Mouse (Mus musculus): Measurements from ENCODE around the gene Trim2. TPM values are rescaled to one million over a fixed set of nuclear protein-coding genes. Genes with fewer than 3 reads are reported as not detected.

The Trim2 gene
- polyA plus RNA-seq, 1 experiment from 2014 or later = 136 TPM

DNA sequence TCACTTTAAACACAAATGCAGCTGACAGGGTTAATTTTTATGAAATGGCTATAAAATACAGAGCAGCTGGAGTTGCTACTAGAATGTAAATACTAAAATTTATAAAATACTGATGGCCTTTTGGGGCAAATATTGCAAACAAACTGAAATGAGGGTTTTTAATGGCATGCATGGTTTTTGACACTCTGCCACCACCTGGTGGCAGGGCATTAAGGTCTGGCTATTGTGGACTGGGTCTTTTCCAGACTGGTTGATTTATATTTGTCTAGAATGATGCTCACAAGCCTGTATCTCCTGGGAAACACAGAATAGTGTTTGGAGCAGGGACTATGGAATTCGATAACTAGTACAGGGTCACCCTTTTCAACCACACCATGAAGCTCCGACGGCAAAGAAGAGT, 183.2 kb downstream of the Trim2 start:
- Histone ChIP-seq H3K4me3 (replicated peaks; ENCODE audit: low read length) (no peak overlapping the region), H3K9ac (no peak overlapping the region), H3K36me3 (replicated peaks; ENCODE audit: control insufficient read depth, insufficient read depth) (no peaks in the 10 kb centered on the region), H3K4me2 (replicated peaks) (no peak overlapping the region), H3K9me3 (ENCODE audit: control insufficient read depth, low read length) (no peaks in the 10 kb centered on the region), H3K27me3 (ENCODE audit: control insufficient read depth, insufficient read depth, low read length) (no peaks in the 10 kb centered on the region), H3K27ac (no peak overlapping the region), H3K4me1 (replicated peaks; ENCODE audit: control insufficient read depth, insufficient read depth, low read length) (no peaks in the 10 kb centered on the region)
- no peak for DNase-seq (ENCODE audit: low spot score)
- 77% methylated on average over 3 of the region's 3 CpGs for WGBS
- ATAC-seq (ENCODE audit: low FRiP score) = no peak

DNA sequence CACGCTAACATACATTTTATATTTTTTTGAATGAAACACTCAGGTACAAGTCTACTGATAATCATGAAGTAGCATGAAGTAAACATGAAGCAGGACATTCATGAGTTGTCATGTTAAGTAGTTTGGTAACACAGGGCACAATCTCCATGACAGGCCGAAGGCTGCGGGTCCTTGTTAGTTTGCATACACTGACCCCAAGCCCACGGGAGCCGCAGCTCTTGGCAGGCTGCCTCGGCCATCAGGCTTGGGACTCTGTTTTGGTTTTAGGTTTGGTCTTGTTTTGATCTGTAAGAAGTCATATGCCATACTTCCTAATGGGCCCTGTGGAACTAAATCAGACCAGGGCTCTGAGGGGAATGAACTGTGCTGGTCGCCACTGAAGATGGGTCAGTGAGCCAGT, 188.0 kb downstream of the Trim2 start:
- DNase-seq (ENCODE audit: low spot score) (no peak), ATAC-seq (ENCODE audit: low FRiP score) (no peak)
- Histone ChIP-seq H3K4me3 (replicated peaks; ENCODE audit: low read length) (no peak overlapping the region), H3K36me3 (replicated peaks; ENCODE audit: control insufficient read depth, insufficient read depth) (no peaks in the 10 kb centered on the region), H3K4me1 (replicated peaks; ENCODE audit: control insufficient read depth, insufficient read depth, low read length) (no peaks in the 10 kb centered on the region), H3K27ac (no peak overlapping the region), H3K27me3 (ENCODE audit: control insufficient read depth, insufficient read depth, low read length) (no peaks in the 10 kb centered on the region), H3K9ac (no peak overlapping the region), H3K9me3 (ENCODE audit: control insufficient read depth, low read length) (no peaks in the 10 kb centered on the region), H3K4me2 (replicated peaks) (no peak overlapping the region)
- 73% methylated on average over 7 of the region's 7 CpGs for WGBS

DNA sequence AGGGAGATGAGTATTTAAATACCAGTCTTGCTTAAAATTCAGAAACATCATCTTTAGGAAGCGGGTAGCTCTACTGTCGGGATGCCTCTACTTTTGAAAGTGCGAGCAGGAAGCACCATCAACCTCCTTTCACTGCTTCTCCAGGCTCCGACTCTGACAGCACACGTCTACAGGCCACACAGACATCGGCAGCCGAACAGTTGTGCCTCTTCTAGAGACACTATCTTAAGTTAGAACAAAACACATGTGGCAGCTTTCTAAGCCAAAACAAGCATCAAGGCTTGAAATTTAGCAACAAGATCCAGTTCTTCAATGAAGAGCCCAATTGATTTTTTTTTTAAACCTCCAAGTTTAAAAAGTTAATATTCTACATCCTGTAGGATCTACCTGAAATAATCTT, 188.5 kb downstream of the Trim2 start:
- DNase-seq (ENCODE audit: low spot score) (no peak), ATAC-seq (ENCODE audit: low FRiP score) (no peak)
- Histone ChIP-seq H3K4me3 (replicated peaks; ENCODE audit: low read length) (no peak overlapping the region), H3K9ac (no peak overlapping the region), H3K36me3 (replicated peaks; ENCODE audit: control insufficient read depth, insufficient read depth) (no peaks in the 10 kb centered on the region), H3K27ac (no peak overlapping the region), H3K4me2 (replicated peaks) (no peak overlapping the region), H3K4me1 (replicated peaks; ENCODE audit: control insufficient read depth, insufficient read depth, low read length) (no peaks in the 10 kb centered on the region), H3K9me3 (ENCODE audit: control insufficient read depth, low read length) (no peaks in the 10 kb centered on the region), H3K27me3 (ENCODE audit: control insufficient read depth, insufficient read depth, low read length) (no peaks in the 10 kb centered on the region)
- WGBS = 91% methylated on average over 7 of the region's 7 CpGs

Other genes with a start within 250 kb of the Trim2 start
- 1.7 and 1.9 TPM in 2 replicates for gene Mnd1, start 151.1 kb downstream of the Trim2 start, polyA plus RNA-seq (2014; fragmentation: Nextera tagmentation; extraction: Ambion mirVana)
- gene Gm6525, start 132.8 kb downstream of the Trim2 start, polyA plus RNA-seq (2014; fragmentation: Nextera tagmentation; extraction: Ambion mirVana) = 0.74 and 2.7 TPM in 2 replicates
- gene Fhdc1, start 173.6 kb upstream of the Trim2 start, polyA plus RNA-seq (2014; fragmentation: Nextera tagmentation; extraction: Ambion mirVana) = 5.2 and 6.1 TPM in 2 replicates

Data from hindbrain, embryonic 14.5 days (tissue).